Mouse (Mus musculus) thymus, postnatal 14 days (tissue): ENCODE data around the gene Olfr102.

Experiments
- DNase-seq: peaks from one replicate; pipeline ENCODE4 v3.0.0; 2021

The Olfr102 gene

GRCm38 (mm10) chr17:37316954-37317353, at the start of gene Olfr102:
Gene Olfr102 (minus strand): TSS chr17:37317054.
- no peak for DNase-seq

- no peak for DNase-seq
These were observed 42.4 kb upstream of the Olfr102 start, which contains the start of gene Olfr104-ps for GRCm38 (mm10) chr17:37359282-37359681. Gene Olfr104-ps (plus strand): TSS chr17:37359582.

- no peak for DNase-seq
These were observed 22.7 kb upstream of the Olfr102 start, which contains the start of gene Olfr103 for GRCm38 (mm10) chr17:37339598-37339997. Gene Olfr103 (minus strand): TSS chr17:37339698.

GRCm38 (mm10) chr17:37310146-37310699, 6.6 kb downstream of the Olfr102 start:
- DNase-seq = no peak

GRCm38 (mm10) chr17:37308483-37308882, 8.4 kb downstream of the Olfr102 start:
- no peak for DNase-seq

- no peak for DNase-seq
These were observed 12.6 kb downstream of the Olfr102 start, which contains the start of gene Olfr101 for GRCm38 (mm10) chr17:37304213-37304612. Gene Olfr101 (minus strand): TSS chr17:37304313.

GRCm38 (mm10) chr17:37283360-37283759, 33.5 kb downstream of the Olfr102 start, which contains the start of gene Olfr99:
Gene Olfr99 (minus strand): TSS chr17:37283460.
- no peak for DNase-seq

GRCm38 (mm10) chr17:37280331-37280730, 36.5 kb downstream of the Olfr102 start:
- no peak for DNase-seq

- no peak for DNase-seq
These were observed 40.3 kb downstream of the Olfr102 start for GRCm38 (mm10) chr17:37276573-37276972.

GRCm38 (mm10) chr17:37275626-37276248, 41.1 kb downstream of the Olfr102 start:
- no peak for DNase-seq

GRCm38 (mm10) chr17:37270702-37271092, 46.2 kb downstream of the Olfr102 start:
- peak; percentile 75 for DNase-seq

GRCm38 (mm10) chr17:37270058-37270701, 46.7 kb downstream of the Olfr102 start, which contains the start of gene H2-M3:
Gene H2-M3 (plus strand): TSS chr17:37270220.
- DNase-seq = peak; percentile 93

GRCm38 (mm10) chr17:37263626-37264025, 53.2 kb downstream of the Olfr102 start, which contains the start of gene Olfr98:
Gene Olfr98 (minus strand): TSS chr17:37263749.
- no peak for DNase-seq
